Mouse (Mus musculus) C2C12 (cell line): ENCODE measurements at regions not wholly inside any gene's neighbourhood (a gene's known extent, or its start where the extent isn't known, plus 50 kb on each side); places are given as distances from the start of the nearest gene placed in this dataset.

Experiments used
- H3K27me3 ChIP-seq: one replicate; pipeline ENCODE4 v1.6.1; 2011; ENCODE audit not compliant: control insufficient read depth, insufficient read depth, insufficient read length
- H3K36me3 ChIP-seq: one replicate; pipeline ENCODE4 v1.6.1; 2011; ENCODE audit not compliant: control insufficient read depth, insufficient read depth
- H3K4me3 ChIP-seq: one replicate; pipeline ENCODE4 v1.5.1; 2011; ENCODE audit warnings: mild to moderate bottlenecking, control low read depth; ENCODE audit not compliant: poor library complexity, insufficient read depth, severe bottlenecking
- H3K79me2 ChIP-seq: one replicate; pipeline ENCODE4 v1.6.1; 2011; ENCODE audit not compliant: control insufficient read depth, insufficient read depth
- H3K79me3 ChIP-seq: one replicate; pipeline ENCODE4 v1.6.1; 2011; ENCODE audit warnings: low read depth, control low read depth
- H3ac ChIP-seq: one replicate; pipeline ENCODE3; 2011; ENCODE audit warnings: low read depth; ENCODE audit not compliant: control insufficient read depth, insufficient read length
- CEBPB ChIP-seq: IDR thresholded peaks from one replicate; pipeline ENCODE4 v1.6.1; 2011; ENCODE audit warnings: low read depth, mild to moderate bottlenecking, control low read depth, moderate library complexity
- CTCF ChIP-seq: IDR thresholded peaks from one replicate; pipeline ENCODE4 v1.5.1; 2011; ENCODE audit not compliant: control insufficient read depth, insufficient read depth, insufficient read length
- FOSL1 ChIP-seq: IDR thresholded peaks from one replicate; pipeline ENCODE4 v1.8.0; 2011; ENCODE audit warnings: mild to moderate bottlenecking, low read length; ENCODE audit not compliant: poor library complexity, insufficient read depth, severe bottlenecking
- MAX ChIP-seq: IDR thresholded peaks from one replicate; pipeline ENCODE4 v1.6.1; 2011; ENCODE audit warnings: mild to moderate bottlenecking, control low read depth
- MYOD1 ChIP-seq: IDR thresholded peaks from one replicate; pipeline ENCODE4 v1.6.1; 2011; ENCODE audit warnings: low read depth; ENCODE audit not compliant: control insufficient read depth, insufficient read length
- MYOG ChIP-seq: IDR thresholded peaks from one replicate; pipeline ENCODE4 v1.6.1; 2011; ENCODE audit not compliant: control insufficient read depth, insufficient read length; ENCODE audit errors: extremely low read depth
- USF1 ChIP-seq: IDR thresholded peaks from one replicate; pipeline ENCODE4 v1.6.1; 2011; ENCODE audit warnings: low read depth, mild to moderate bottlenecking, control low read depth, moderate library complexity

GRCm38 (mm10) chr10:66849681-66850080 lies 246.2 kb upstream of the Jmjd1c start:
- TF ChIP-seq MAX: peak; percentile 48
- peak; percentile 10 for TF ChIP-seq MYOD1
- peak; percentile 94 for TF ChIP-seq FOSL1
- TF ChIP-seq USF1: no peak
- Histone ChIP-seq H3K4me3 (no peak overlapping the region), H3K36me3 (no peaks in the 10 kb centered on the region), H3ac (no peak overlapping the region), H3K27me3 (no peaks in the 10 kb centered on the region), H3K79me2 (no peaks in the 10 kb centered on the region), H3K79me3 (no peaks in the 10 kb centered on the region)

- Histone ChIP-seq H3K79me2 (no peaks in the 10 kb centered on the region), H3K27me3 (no peaks in the 10 kb centered on the region), H3ac (no peak overlapping the region), H3K4me3 (no peak overlapping the region), H3K36me3 (no peaks in the 10 kb centered on the region), H3K79me3 (no peaks in the 10 kb centered on the region)
- TF ChIP-seq CEBPB: no peak
- TF ChIP-seq MAX: no peak
- TF ChIP-seq MYOD1: peak; percentile 74
- TF ChIP-seq FOSL1: peak; percentile 74
Observed at GRCm38 (mm10) chr10:66850972-66851478, 244.9 kb upstream of the Jmjd1c start.

GRCm38 (mm10) chr10:66851841-66852240 lies 244.1 kb upstream of the Jmjd1c start:
- Histone ChIP-seq H3K36me3 (no peaks in the 10 kb centered on the region), H3ac (no peak overlapping the region), H3K79me2 (no peaks in the 10 kb centered on the region), H3K4me3 (no peak overlapping the region), H3K27me3 (no peaks in the 10 kb centered on the region), H3K79me3 (no peaks in the 10 kb centered on the region)
- TF ChIP-seq MYOD1 (no peak), FOSL1 (no peak), USF1 (no peak), MAX (no peak), MYOG (no peak), CTCF (no peak), CEBPB (no peak)

GRCm38 (mm10) chr10:66852708-66853107 lies 243.2 kb upstream of the Jmjd1c start:
- no peaks in the 10 kb centered on the region for H3K36me3 ChIP-seq
- H3ac ChIP-seq: no peak overlapping the region
- no peaks in the 10 kb centered on the region for H3K27me3 ChIP-seq
- H3K4me3 ChIP-seq: no peak overlapping the region
- H3K79me3 ChIP-seq: no peaks in the 10 kb centered on the region
- H3K79me2 ChIP-seq: no peaks in the 10 kb centered on the region
- TF ChIP-seq MAX (no peak), MYOD1 (no peak), MYOG (no peak), CTCF (no peak), CEBPB (peak; percentile 59), USF1 (peak; percentile 66)

- TF ChIP-seq MAX (peak; percentile 17), USF1 (no peak), CTCF (peak; percentile 24)
- peak overlapping the region; percentile 19 for H3ac ChIP-seq
- H3K36me3 ChIP-seq: no peaks in the 10 kb centered on the region
- no peaks in the 10 kb centered on the region for H3K79me3 ChIP-seq
- no peak overlapping the region for H3K4me3 ChIP-seq
- no peaks in the 10 kb centered on the region for H3K27me3 ChIP-seq
- H3K79me2 ChIP-seq: no peaks in the 10 kb centered on the region
Observed at GRCm38 (mm10) chr10:66853258-66853657, 242.7 kb upstream of the Jmjd1c start.

- H3ac ChIP-seq: no peak overlapping the region
Observed at GRCm38 (mm10) chr10:66854895-66855294, 241.0 kb upstream of the Jmjd1c start.

More at GRCm38 (mm10) chr10:66854895-66855294, 241.0 kb upstream of the Jmjd1c start:
- Histone ChIP-seq H3K4me3 (no peak overlapping the region), H3K79me2 (no peaks in the 10 kb centered on the region), H3K36me3 (no peaks in the 10 kb centered on the region), H3K27me3 (no peaks in the 10 kb centered on the region), H3K79me3 (no peaks in the 10 kb centered on the region)
- TF ChIP-seq CEBPB: no peak
- TF ChIP-seq MAX: no peak
- TF ChIP-seq MYOD1: no peak
- no peak for TF ChIP-seq USF1
- TF ChIP-seq MYOG: no peak
- no peak for TF ChIP-seq FOSL1
- no peak for TF ChIP-seq CTCF
